Mouse (Mus musculus) testis, postnatal 14 days (tissue): ENCODE measurements around the gene Krtap16-1.

ENCODE experiments used
- DNase-seq: peaks from one replicate; pipeline ENCODE4 v3.0.0; 2021; ENCODE audit warnings: low spot score

Krtap16-1 gene

DNA sequence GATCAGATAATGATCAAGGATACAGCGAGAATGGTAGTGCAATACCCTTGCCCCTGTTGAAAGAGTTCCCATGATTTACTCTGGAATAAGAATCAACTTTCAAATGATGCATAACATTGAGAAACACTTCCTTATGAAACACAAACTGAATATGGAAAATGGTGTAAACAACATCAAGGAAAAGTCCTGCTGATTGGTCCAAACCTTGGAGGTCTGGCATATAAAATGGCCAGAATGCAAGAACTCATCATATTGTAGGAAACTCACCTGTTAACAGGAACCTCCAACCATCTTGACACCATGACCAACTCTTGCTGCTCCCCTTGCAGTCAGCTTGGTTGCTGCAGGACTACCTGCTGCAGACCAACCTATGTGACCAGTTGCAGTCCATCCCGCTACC is 38.2 kb downstream of the Krtap16-1 start, which contains the start of gene Krtap9-5:
Gene Krtap9-5 (plus strand): TSS at position 301 of the 400 bp plus-strand sequence.
- DNase-seq: no peak

DNA sequence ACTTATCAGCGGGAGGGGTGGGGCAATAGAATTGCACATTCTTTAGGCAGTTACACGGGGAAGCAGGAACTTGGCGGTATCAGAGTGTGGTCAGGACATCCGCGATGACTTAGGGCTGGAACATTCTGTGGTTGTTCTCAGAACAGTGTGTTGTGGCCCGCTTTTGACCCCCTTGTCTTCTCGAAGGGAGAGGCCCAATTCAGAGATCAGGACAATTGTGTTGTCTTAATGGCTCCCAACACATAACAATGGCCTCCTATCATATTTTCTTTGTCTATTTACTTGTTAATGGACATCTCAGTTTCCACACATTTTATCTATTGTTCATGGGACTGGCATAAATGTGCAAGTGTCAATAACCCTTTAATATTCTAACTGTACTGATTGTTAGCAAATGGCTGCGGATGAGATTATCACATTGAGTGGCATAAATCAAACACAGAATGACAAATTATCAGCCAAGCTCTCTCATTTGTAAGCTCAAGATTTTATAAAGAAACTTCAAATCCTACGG is 48.6 kb downstream of the Krtap16-1 start:
- DNase-seq: no peak

DNA sequence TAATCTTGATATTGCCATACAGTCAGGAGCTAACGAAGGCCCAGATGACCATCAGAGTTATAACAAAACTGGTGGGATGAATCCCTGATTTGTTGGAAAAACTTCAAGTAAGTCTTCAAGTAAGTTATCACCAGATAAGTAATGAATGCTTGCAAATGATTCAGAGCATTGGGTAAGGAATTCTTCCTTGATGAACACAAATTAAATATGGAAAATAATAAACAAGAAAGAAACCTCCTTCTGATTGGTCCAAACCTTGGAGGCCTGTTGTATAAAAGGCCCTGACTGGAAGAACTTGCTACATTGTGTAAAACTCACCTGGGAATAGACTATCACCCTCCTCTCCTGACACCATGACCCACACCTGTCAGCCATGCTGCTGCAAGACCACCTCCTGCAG is 50.4 kb downstream of the Krtap16-1 start, which contains the start of gene Krtap31-2:
Gene Krtap31-2 (plus strand): TSS at position 301 of the 400 bp plus-strand sequence.
- DNase-seq: no peak
